Mouse (Mus musculus): ENCODE measurements around the gene Fgfr2.

GRCm38 (mm10) chr7:132429324-132429723, 693.8 kb downstream of the Fgfr2 start:
- TF ChIP-seq CHD2 (IDR thresholded peaks at IDR 0.05; ENCODE audit: low read depth, low read length) (no peak), ZNF384 (IDR thresholded peaks at IDR 0.05; ENCODE audit: low read depth, low read length) (no peak), HCFC1 (IDR thresholded peaks at IDR 0.05; ENCODE audit: borderline replicate concordance, insufficient read depth, low read length) (no peak), ZC3H11A (IDR thresholded peaks at IDR 0.05; ENCODE audit: borderline replicate concordance, low read depth, low read length) (no peak), MAFK (IDR thresholded peaks at IDR 0.05; ENCODE audit: insufficient read depth, low read depth, low read length) (no peak)
